Mouse (Mus musculus): Measurements from ENCODE around the gene Olfr222. TPM values are rescaled to one million over a fixed set of nuclear protein-coding genes. Genes with fewer than 3 reads are reported as not detected.

Gene Olfr222
- total and polyA plus RNA-seq, 3 experiments: not detected

- DNase-seq (ENCODE audit: low spot score) (no peak), ATAC-seq (ENCODE audit: extremely low read depth, insufficient number of reproducible peaks, low FRiP score, poor library complexity, severe bottlenecking) (no peak)
- Histone ChIP-seq H3K9me3 (replicated peaks) (0 out of 2 replicates have a peak, but pooled peaks cover 2% of the 10 kb centered on the region), H3K27me3 (ENCODE audit: insufficient read depth, low read length) (peaks cover 16% of the 10 kb centered on the region), H3K4me1 (ENCODE audit: insufficient read depth, low read depth, low read length) (no peaks in the 10 kb centered on the region), H3K36me3 (replicated peaks) (no peaks in the 10 kb centered on the region), H3K4me3 (ENCODE audit: low read depth, low read length) (no peak overlapping the region)
- TF ChIP-seq POLR2AphosphoS5 (IDR thresholded peaks at IDR 0.05; ENCODE audit: insufficient replicate concordance, low read depth, low read length) (no peak), CTCF (IDR thresholded peaks at IDR 0.05; ENCODE audit: low read depth, low read length) (peak; percentile 15; the same call in 1 of the 2 replicates)
These were observed 50.8 kb downstream of the Olfr222 start for GRCm38 (mm10) chr11:59525237-59525636.

GRCm38 (mm10) chr11:59524150-59524549 is 51.9 kb downstream of the Olfr222 start:
- Histone ChIP-seq H3K4me3 (ENCODE audit: low read depth, low read length) (no peak overlapping the region), H3K36me3 (replicated peaks) (no peaks in the 10 kb centered on the region), H3K9me3 (replicated peaks) (0 out of 2 replicates have a peak, but pooled peaks cover 2% of the 10 kb centered on the region), H3K4me1 (ENCODE audit: insufficient read depth, low read depth, low read length) (no peaks in the 10 kb centered on the region), H3K27me3 (ENCODE audit: insufficient read depth, low read length) (peaks cover 15% of the 10 kb centered on the region)
- no peak for TF ChIP-seq TAL1 (conservative IDR thresholded peaks at IDR 0.05; ENCODE audit: low read depth, low read length)
- TF ChIP-seq GATA1 (IDR thresholded peaks at IDR 0.05; ENCODE audit: borderline replicate concordance, low read length): no peak
- TF ChIP-seq POLR2AphosphoS5 (IDR thresholded peaks at IDR 0.05; ENCODE audit: insufficient replicate concordance, low read depth, low read length): no peak
- TF ChIP-seq GATA2 (IDR thresholded peaks at IDR 0.05; ENCODE audit: borderline replicate concordance, low read depth, low read length): no peak
- ATAC-seq (ENCODE audit: extremely low read depth, insufficient number of reproducible peaks, low FRiP score, poor library complexity, severe bottlenecking) (no peak), DNase-seq (ENCODE audit: low spot score) (no peak)

Other genes with a start within 250 kb of the Olfr222 start
- 0.68 TPM in 1 of 2 replicates, not detected in the other for gene Prss38, start 200.6 kb downstream of the Olfr222 start, total RNA-seq (2014; fragmentation: Nextera tagmentation)
- gene Prss38, start 200.6 kb downstream of the Olfr222 start, total RNA-seq (2017): not detected in 2 replicates
- gene Prss38, start 200.6 kb downstream of the Olfr222 start, polyA plus RNA-seq (2012): not detected in 2 replicates
- 11.7 and 14.8 TPM in 2 replicates for gene Jmjd4, start 126.2 kb downstream of the Olfr222 start, total RNA-seq (2014; fragmentation: Nextera tagmentation)
- gene Jmjd4, start 126.2 kb downstream of the Olfr222 start, total RNA-seq (2017): 10.7 and 12.9 TPM in 2 replicates
- 7.4 and 8.4 TPM in 2 replicates for gene Jmjd4, start 126.2 kb downstream of the Olfr222 start, polyA plus RNA-seq (2012)
- 27.9 and 29.4 TPM in 2 replicates for gene Snap47, start 125.0 kb downstream of the Olfr222 start, total RNA-seq (2014; fragmentation: Nextera tagmentation)
- 34.9 and 35.7 TPM in 2 replicates for gene Snap47, start 125.0 kb downstream of the Olfr222 start, total RNA-seq (2017)
- 10.2 and 13.3 TPM in 2 replicates for gene Snap47, start 125.0 kb downstream of the Olfr222 start, polyA plus RNA-seq (2012)
- 4.5 and 4.7 TPM in 2 replicates for gene Zfp867, start 103.8 kb downstream of the Olfr222 start, total RNA-seq (2014; fragmentation: Nextera tagmentation)
- gene Zfp867, start 103.8 kb downstream of the Olfr222 start, total RNA-seq (2017): 3.0 and 4.2 TPM in 2 replicates
- 0.03 and 0.07 TPM in 2 replicates for gene Zfp867, start 103.8 kb downstream of the Olfr222 start, polyA plus RNA-seq (2012)
- gene Zkscan17, start 49.5 kb downstream of the Olfr222 start, total RNA-seq (2014; fragmentation: Nextera tagmentation): 48.6 and 48.9 TPM in 2 replicates
- 14.1 and 15.3 TPM in 2 replicates for gene Zkscan17, start 49.5 kb downstream of the Olfr222 start, total RNA-seq (2017)
- 87.9 and 89.8 TPM in 2 replicates for gene Zkscan17, start 49.5 kb downstream of the Olfr222 start, polyA plus RNA-seq (2012)
- gene Nlrp3, start 34.7 kb downstream of the Olfr222 start, total RNA-seq (2014; fragmentation: Nextera tagmentation): not detected in 2 replicates
- gene Nlrp3, start 34.7 kb downstream of the Olfr222 start, total RNA-seq (2017): 0.12 and 0.71 TPM in 2 replicates
- gene Nlrp3, start 34.7 kb downstream of the Olfr222 start, polyA plus RNA-seq (2012): not detected in 2 replicates
- gene Olfr223, start 17.1 kb upstream of the Olfr222 start, total RNA-seq (2014; fragmentation: Nextera tagmentation): not detected in 2 replicates
- gene Olfr223, start 17.1 kb upstream of the Olfr222 start, total RNA-seq (2017): not detected in 2 replicates
- not detected in 2 replicates for gene Olfr223, start 17.1 kb upstream of the Olfr222 start, polyA plus RNA-seq (2012)
- gene Mprip, start 85.1 kb upstream of the Olfr222 start, total RNA-seq (2014; fragmentation: Nextera tagmentation): 27.6 and 32.2 TPM in 2 replicates
- 55.8 and 60.1 TPM in 2 replicates for gene Mprip, start 85.1 kb upstream of the Olfr222 start, total RNA-seq (2017)
- gene Mprip, start 85.1 kb upstream of the Olfr222 start, polyA plus RNA-seq (2012): 43.3 and 43.4 TPM in 2 replicates
- not detected in 2 replicates for gene Pld6, start 211.4 kb upstream of the Olfr222 start, total RNA-seq (2014; fragmentation: Nextera tagmentation)
- gene Pld6, start 211.4 kb upstream of the Olfr222 start, total RNA-seq (2017): not detected in 2 replicates
- not detected in 2 replicates for gene Pld6, start 211.4 kb upstream of the Olfr222 start, polyA plus RNA-seq (2012)
- 40.0 and 54.7 TPM in 2 replicates for gene Flcn, start 233.8 kb upstream of the Olfr222 start, total RNA-seq (2014; fragmentation: Nextera tagmentation)
- 60.9 and 69.8 TPM in 2 replicates for gene Flcn, start 233.8 kb upstream of the Olfr222 start, total RNA-seq (2017)
- gene Flcn, start 233.8 kb upstream of the Olfr222 start, polyA plus RNA-seq (2012): 31.2 and 34.9 TPM in 2 replicates

Data from G1E (cell line).